Mouse (Mus musculus): ENCODE data around the gene Gsta3.

- TF ChIP-seq CTCF (IDR thresholded peaks at IDR 0.05; ENCODE audit: control insufficient read depth, insufficient read depth, insufficient read length): peak; percentile 85
- TF ChIP-seq CEBPB (IDR thresholded peaks at IDR 0.05; ENCODE audit: low read depth): no peak
- no peak for TF ChIP-seq FOSL1 (IDR thresholded peaks at IDR 0.05; ENCODE audit: insufficient read depth, low read length, poor library complexity, severe bottlenecking)
Observed at GRCm38 (mm10) chr1:21218489-21218919, 21.9 kb upstream of the Gsta3 start, which contains the start of gene Tmem14a.
